Mouse (Mus musculus) liver, postnatal 0 days (tissue): ENCODE results near the gene Slc9c1. TPM values are rescaled to one million over a fixed set of nuclear protein-coding genes. Genes with fewer than 3 reads are reported as not detected.

Experiments
- ATAC-seq: fragments of 200-750 bp; cut with Nextera tagmentation; 2 replicates; pipeline ENCODE4 v1.8.0; 2017; ENCODE audit warnings: mild to moderate bottlenecking, moderate library complexity
- DNase-seq: peaks from one replicate; pipeline ENCODE4 v3.0.0-alpha.2; 2016
- H3K27ac ChIP-seq: fragments of 300-500 bp; sonication (generic); 2 replicates; pipeline ENCODE4 v1.5.1; 2014; ENCODE audit warnings: antibody characterized with exemption, moderate library complexity, mild to moderate bottlenecking, low read depth
- H3K27me3 ChIP-seq: fragments of 300-500 bp; sonication (generic); 2 replicates; pipeline ENCODE4 v1.6.1; 2014; ENCODE audit warnings: low read length, control low read depth, mixed read lengths; ENCODE audit not compliant: insufficient read depth
- H3K36me3 ChIP-seq: fragments of 300-500 bp; sonication (generic); replicated peaks from 2 replicates; pipeline ENCODE4 v1.6.1; 2014; ENCODE audit warnings: mild to moderate bottlenecking, control low read depth, low read length, moderate library complexity, mixed read lengths; ENCODE audit not compliant: insufficient read depth
- H3K4me1 ChIP-seq: fragments of 300-500 bp; sonication (generic); 2 replicates; pipeline ENCODE4 v1.6.1; 2014; ENCODE audit warnings: antibody characterized with exemption, mild to moderate bottlenecking, control low read depth; ENCODE audit not compliant: insufficient read depth
- H3K4me2 ChIP-seq: fragments of 300-500 bp; sonication (generic); 2 replicates; pipeline ENCODE4 v1.6.1; 2014; ENCODE audit warnings: low read depth, mild to moderate bottlenecking, low read length, moderate library complexity, mixed read lengths
- H3K4me3 ChIP-seq: fragments of 300-500 bp; sonication (generic); 2 replicates; pipeline ENCODE4 v1.5.1; 2014; ENCODE audit warnings: low read depth, low read length
- H3K9ac ChIP-seq: fragments of 300-500 bp; sonication (generic); replicated peaks from 2 replicates; pipeline ENCODE4 v1.6.1; 2014; ENCODE audit warnings: mild to moderate bottlenecking, moderate library complexity
- H3K9me3 ChIP-seq: fragments of 300-500 bp; sonication (generic); 2 replicates; pipeline ENCODE4 v1.6.1; 2016; ENCODE audit warnings: mild to moderate bottlenecking, control low read depth, low read length, mixed read lengths
- CTCF ChIP-seq: sonication (generic); IDR thresholded peaks from 2 replicates; pipeline ENCODE4 v1.5.1; 2016; ENCODE audit warnings: antibody characterized with exemption, low read depth
- EP300 ChIP-seq: IDR thresholded peaks from 2 replicates; pipeline ENCODE4 v1.6.1; 2016; ENCODE audit warnings: antibody characterized with exemption, low read depth, mild to moderate bottlenecking
- WGBS: fragments of 180-500 bp; shearing (Covaris S2); extraction: QIAGEN DNeasy Blood & Tissue Kit; methylation state at CpG from one replicate; pipeline ENCODE4 v1.1.7; 2014; ENCODE audit not compliant: insufficient replicate concordance; 5-methylcytosine and 5-hydroxymethylcytosine counted together
- polyA plus RNA-seq: library from polyadenylated mRNA; unstranded; fragments of >200 nt; fragmentation: Nextera tagmentation; extraction: Ambion mirVana; gene quantifications from 2 replicates; pipeline ENCODE4 v1.2.1, GENCODE M21; 2015

Slc9c1 gene
- polyA plus RNA-seq, 1 experiment from 2014 or later: not detected

- Histone ChIP-seq H3K9ac (no peak overlapping the region), H3K27me3 (no peaks in the 10 kb centered on the region), H3K4me3 (no peak overlapping the region), H3K4me2 (no peak overlapping the region), H3K27ac (no peak overlapping the region), H3K9me3 (no peaks in the 10 kb centered on the region), H3K36me3 (no peaks in the 10 kb centered on the region), H3K4me1 (no peaks in the 10 kb centered on the region)
- 65% methylated on average over 1 of the region's 1 CpGs for WGBS
- ATAC-seq (no peak), DNase-seq (no peak)
- no peak for TF ChIP-seq EP300
- no peak for TF ChIP-seq CTCF
Measured at GRCm38 (mm10) chr16:45593656-45594055, 58.5 kb downstream of the Slc9c1 start.

GRCm38 (mm10) chr16:45595494-45595893 lies 60.4 kb downstream of the Slc9c1 start:
- no peak overlapping the region for H3K4me2 ChIP-seq
- TF ChIP-seq EP300 (no peak), CTCF (no peak)
- no peaks in the 10 kb centered on the region for H3K4me1 ChIP-seq
- DNase-seq (no peak), ATAC-seq (no peak)
- no peaks in the 10 kb centered on the region for H3K9me3 ChIP-seq
- H3K9ac ChIP-seq: no peak overlapping the region
- H3K27ac ChIP-seq: no peak overlapping the region
- no peaks in the 10 kb centered on the region for H3K27me3 ChIP-seq
- H3K4me3 ChIP-seq: no peak overlapping the region
- no peaks in the 10 kb centered on the region for H3K36me3 ChIP-seq

GRCm38 (mm10) chr16:45608481-45608954 lies 73.4 kb downstream of the Slc9c1 start:
- 33% methylated on average over 4 of the region's 4 CpGs for WGBS
- DNase-seq: peak; percentile 44
- H3K27ac ChIP-seq: peak overlapping the region; percentile 86
- peak; percentile 98 for ATAC-seq
- H3K4me3 ChIP-seq: no peak overlapping the region
- no peaks in the 10 kb centered on the region for H3K27me3 ChIP-seq
- no peaks in the 10 kb centered on the region for H3K36me3 ChIP-seq
- no peaks in the 10 kb centered on the region for H3K9me3 ChIP-seq
- H3K4me1 ChIP-seq: peaks cover 11% of the 10 kb centered on the region
- TF ChIP-seq CTCF (peak; percentile 83), EP300 (peak; percentile 75)
- H3K4me2 ChIP-seq: peak overlapping the region; percentile 28; the same call in 1 of the 2 replicates
- no peak overlapping the region for H3K9ac ChIP-seq

- H3K4me3 ChIP-seq: no peak overlapping the region
- H3K27ac ChIP-seq: peak overlapping the region; percentile 86
- no peak overlapping the region for H3K9ac ChIP-seq
- no peak overlapping the region for H3K4me2 ChIP-seq
- DNase-seq: peak; percentile 27
- H3K27me3 ChIP-seq: no peaks in the 10 kb centered on the region
- 51% methylated on average over 3 of the region's 3 CpGs for WGBS
- ATAC-seq: 0 out of 2 replicates have a peak, but pooled peaks have one; percentile 20
- H3K9me3 ChIP-seq: no peaks in the 10 kb centered on the region
- H3K4me1 ChIP-seq: peaks cover 11% of the 10 kb centered on the region
- TF ChIP-seq CTCF: peak; percentile 80
- TF ChIP-seq EP300: no peak
- no peaks in the 10 kb centered on the region for H3K36me3 ChIP-seq
Measured at GRCm38 (mm10) chr16:45609300-45609699, 74.2 kb downstream of the Slc9c1 start.

GRCm38 (mm10) chr16:45610267-45610666 lies 75.2 kb downstream of the Slc9c1 start, which contains the start of gene Gcsam:
Gene Gcsam, plus strand, starts transcription at chr16:45610380.
- 34% methylated on average over 4 of the region's 4 CpGs for WGBS
- DNase-seq (no peak), ATAC-seq (no peak)
- Histone ChIP-seq H3K36me3 (no peaks in the 10 kb centered on the region), H3K9me3 (no peaks in the 10 kb centered on the region), H3K9ac (no peak within 1 kb of the TSS), H3K4me1 (peaks cover 11% of the 10 kb centered on the region), H3K4me2 (no peak within 1 kb of the TSS), H3K27ac (peak within 1 kb of the TSS; percentile 86), H3K27me3 (no peaks in the 10 kb centered on the region), H3K4me3 (no peak within 1 kb of the TSS)
- no peak for TF ChIP-seq CTCF

- H3K4me1 ChIP-seq: peaks cover 8% of the 10 kb centered on the region; the same call in 1 of the 2 replicates
- no peaks in the 10 kb centered on the region for H3K36me3 ChIP-seq
- H3K4me2 ChIP-seq: no peak overlapping the region
- WGBS: 82% methylated on average over 2 of the region's 2 CpGs
- no peaks in the 10 kb centered on the region for H3K9me3 ChIP-seq
- ATAC-seq (no peak), DNase-seq (no peak)
- H3K4me3 ChIP-seq: no peak overlapping the region
- no peak overlapping the region for H3K27ac ChIP-seq
- TF ChIP-seq CTCF: no peak
- no peak for TF ChIP-seq EP300
- no peak overlapping the region for H3K9ac ChIP-seq
- H3K27me3 ChIP-seq: no peaks in the 10 kb centered on the region
Measured at GRCm38 (mm10) chr16:45613247-45613646, 78.1 kb downstream of the Slc9c1 start.

GRCm38 (mm10) chr16:45615944-45616343 lies 80.8 kb downstream of the Slc9c1 start:
- no peak overlapping the region for H3K4me3 ChIP-seq
- no peak overlapping the region for H3K4me2 ChIP-seq
- DNase-seq (no peak), ATAC-seq (no peak)
- no peaks in the 10 kb centered on the region for H3K27me3 ChIP-seq
- no peak overlapping the region for H3K27ac ChIP-seq
- no peak overlapping the region for H3K9ac ChIP-seq
- TF ChIP-seq CTCF (no peak), EP300 (no peak)
- H3K4me1 ChIP-seq: no peaks in the 10 kb centered on the region
- no peaks in the 10 kb centered on the region for H3K9me3 ChIP-seq
- no peaks in the 10 kb centered on the region for H3K36me3 ChIP-seq
- 76% methylated on average over 1 of the region's 1 CpGs for WGBS
